In the genomic region with DNA sequence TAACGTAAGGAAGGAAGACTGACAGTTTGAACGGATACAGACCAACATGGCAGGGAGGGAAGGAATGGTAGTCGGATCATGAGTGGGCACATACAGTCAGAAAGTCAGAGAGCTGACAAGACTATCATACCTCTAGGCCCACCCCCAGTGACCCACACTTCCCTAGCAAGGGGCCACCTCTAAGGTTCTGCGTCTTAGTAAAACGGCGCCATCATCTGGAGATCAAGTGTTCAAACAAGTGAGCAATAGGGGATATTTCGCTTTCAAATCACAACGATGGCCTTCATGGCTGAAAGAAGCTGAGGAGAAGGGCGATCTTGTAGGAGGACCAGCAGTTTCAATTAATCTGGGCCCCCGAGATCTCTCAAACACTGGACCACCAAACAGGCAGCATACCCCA, we compare ENCODE assay signal across 25 mouse cellular contexts.
A peak's percentile ranks its signal among the peaks of the same experiment; 100 is the strongest.
DNase-seq lines count a peak whose midpoint lies in the region; ATAC-seq and TF ChIP-seq lines count a peak whose summit lies in the region.
"Had no signal": no experiment of that assay in that cellular context is flagged by ENCODE, and none has a peak within 500 bp of the region (broad histone marks: within the 10 kb centered on the region; RNA-seq: fewer than 3 reads in every experiment).

No protein-coding gene starts in this region.

- no peaks in the 10 kb centered on the region for H3K9me3 ChIP-seq in lung, embryonic 14.5 days (ENCODE audit: low read depth, low read length)
- H3K9me3 ChIP-seq in lung, postnatal 0 days (ENCODE audit: low read length) = no peaks in the 10 kb centered on the region
- H3K9me3 ChIP-seq: embryonic facial prominence, embryonic 13.5 days; forebrain, embryonic 12.5 days; hindbrain, embryonic 13.5 days had no signal

- no peaks in the 10 kb centered on the region for H3K4me1 ChIP-seq in lung, embryonic 14.5 days (ENCODE audit: insufficient read depth)
- no peaks in the 10 kb centered on the region; the same call in 1 of the 2 replicates for H3K4me1 ChIP-seq in lung, postnatal 0 days (ENCODE audit: insufficient read depth, low read depth, low read length)
- H3K4me1 ChIP-seq in thymus, adult 2 months (replicated peaks; ENCODE audit: control insufficient read depth, insufficient read depth, low read length) = no peaks in the 10 kb centered on the region
- H3K4me1 ChIP-seq: forebrain, embryonic 12.5 days; hindbrain, embryonic 13.5 days had no signal

- H3K27me3 ChIP-seq in lung, embryonic 14.5 days (ENCODE audit: insufficient read depth, low read length) = no peaks in the 10 kb centered on the region
- H3K27me3 ChIP-seq in lung, postnatal 0 days (replicated peaks; ENCODE audit: insufficient read depth, low read length) = no peaks in the 10 kb centered on the region
- H3K27me3 ChIP-seq in thymus, adult 2 months (ENCODE audit: control insufficient read depth, insufficient read depth, low read length) = no peaks in the 10 kb centered on the region
- H3K27me3 ChIP-seq: embryonic facial prominence, embryonic 13.5 days; forebrain, embryonic 12.5 days; hindbrain, embryonic 13.5 days; Patski had no signal

- 73% methylated on average over 10 of the region's 10 CpGs for WGBS in lung, embryonic 14.5 days
- WGBS in lung, postnatal 0 days = 80% methylated on average over 10 of the region's 10 CpGs
- 85% methylated on average over 10 of the region's 10 CpGs for WGBS in thymus, adult 2 months

- no peak overlapping the region for H3K9ac ChIP-seq in lung, embryonic 14.5 days
- no peak overlapping the region for H3K9ac ChIP-seq in lung, postnatal 0 days (replicated peaks; ENCODE audit: low read depth)
- H3K9ac ChIP-seq: embryonic facial prominence, embryonic 13.5 days; forebrain, embryonic 12.5 days; hindbrain, embryonic 13.5 days had no signal

- TF ChIP-seq POLR2A in thymus, adult 2 months (IDR thresholded peaks at IDR 0.05; ENCODE audit: control insufficient read depth, extremely low read depth, insufficient read depth, low read length, poor library complexity) = no peak

- no peak for TF ChIP-seq EP300 in lung, postnatal 0 days (IDR thresholded peaks at IDR 0.05)

- H3K4me3 ChIP-seq in lung, embryonic 14.5 days (ENCODE audit: low read depth, low read length) = no peak overlapping the region
- H3K4me3 ChIP-seq in lung, postnatal 0 days (ENCODE audit: low read depth, low read length) = no peak overlapping the region
- no peak overlapping the region for H3K4me3 ChIP-seq in thymus, adult 2 months (ENCODE audit: control insufficient read depth, insufficient read depth, low read length)
- H3K4me3 ChIP-seq: embryonic facial prominence, embryonic 13.5 days; forebrain, embryonic 12.5 days; gastrocnemius, adult 2 months; hindbrain, embryonic 13.5 days had no signal

- 0 out of 2 replicates have a peak, but pooled peaks have one; percentile 12 for TF ChIP-seq CTCF in lung, embryonic 14.5 days (IDR thresholded peaks at IDR 0.05; ENCODE audit: low read depth)
- TF ChIP-seq CTCF in lung, postnatal 0 days (IDR thresholded peaks at IDR 0.05) = no peak; the same call in 1 of the 2 replicates
- TF ChIP-seq CTCF in thymus, adult 2 months (IDR thresholded peaks at IDR 0.05; ENCODE audit: borderline replicate concordance, control insufficient read depth, extremely low read depth, insufficient read depth, low read length, poor library complexity) = no peak

- no peaks in the 10 kb centered on the region for H3K36me3 ChIP-seq in lung, embryonic 14.5 days (ENCODE audit: insufficient read depth)
- no peaks in the 10 kb centered on the region for H3K36me3 ChIP-seq in lung, postnatal 0 days (ENCODE audit: insufficient read depth, low read length)
- no peaks in the 10 kb centered on the region for H3K36me3 ChIP-seq in thymus, adult 2 months (ENCODE audit: control insufficient read depth, insufficient read depth, low read length)
- H3K36me3 ChIP-seq: embryonic facial prominence, embryonic 13.5 days; forebrain, embryonic 12.5 days; hindbrain, embryonic 13.5 days had no signal

- H3K27ac ChIP-seq in lung, embryonic 14.5 days (ENCODE audit: low read depth) = no peak overlapping the region
- H3K27ac ChIP-seq in lung, postnatal 0 days (ENCODE audit: low read length) = no peak overlapping the region
- no peak overlapping the region for H3K27ac ChIP-seq in thymus, adult 2 months (ENCODE audit: control insufficient read depth, insufficient read depth, low read length)
- H3K27ac ChIP-seq: embryonic facial prominence, embryonic 13.5 days; forebrain, embryonic 12.5 days; gastrocnemius, adult 2 months; hindbrain, embryonic 13.5 days; hindbrain, postnatal 0 days had no signal

- ATAC-seq in lung, embryonic 14.5 days (ENCODE audit: insufficient read depth) = no peak
- no peak for ATAC-seq in lung, postnatal 0 days
- ATAC-seq: CD4-positive, CD25-positive, alpha-beta regulatory T cell, adult 4 months; forebrain, embryonic 16.5 days; hindbrain, postnatal 0 days; Patski had no signal

- no peak for DNase-seq in lung, embryonic 14.5 days
- no peak for DNase-seq in lung, postnatal 0 days (ENCODE audit: low spot score)
- DNase-seq in thymus, postnatal 4 days = peak; percentile 21
- DNase-seq in thymus, adult 2 months = no peak
- peak; percentile 17 for DNase-seq in R1 (ENCODE audit: low read depth, low spot score)
- no peak for DNase-seq in frontal cortex, postnatal 10 days (ENCODE audit: low spot score in 2 of 2)
- DNase-seq in urinary bladder, postnatal 10 days (ENCODE audit: low spot score) = no peak
- DNase-seq: adrenal gland, adult 2 months; adrenal gland, postnatal 25 days; B cell, adult 2 months; cerebellum, adult 18-20 months; cerebellum, adult 9-11 months; cerebellum, postnatal 36 days; gastrocnemius, adult 2 months; gastrocnemius, postnatal 25 days; heart, adult 11 months; heart, postnatal 10 days; heart, postnatal 4 days had no signal

- no peak overlapping the region for H3K4me2 ChIP-seq in lung, embryonic 14.5 days
- no peak overlapping the region for H3K4me2 ChIP-seq in lung, postnatal 0 days (replicated peaks; ENCODE audit: low read depth, low read length)
- H3K4me2 ChIP-seq: embryonic facial prominence, embryonic 13.5 days; forebrain, embryonic 12.5 days; hindbrain, embryonic 13.5 days had no signal

Comparison
In these comparisons a context has a peak if more than half of its experiments do, and no peak if none do; other contexts are left out.
1. DNase-seq: peak in thymus, postnatal 4 days (single experiment) and R1 (single experiment); none in lung, embryonic 14.5 days (single experiment), lung, postnatal 0 days (single experiment), thymus, adult 2 months (single experiment), frontal cortex, postnatal 10 days (0 of 2) and urinary bladder, postnatal 10 days (single experiment).